ENCODE assay signal across 19 mouse cellular contexts in the genomic region with DNA sequence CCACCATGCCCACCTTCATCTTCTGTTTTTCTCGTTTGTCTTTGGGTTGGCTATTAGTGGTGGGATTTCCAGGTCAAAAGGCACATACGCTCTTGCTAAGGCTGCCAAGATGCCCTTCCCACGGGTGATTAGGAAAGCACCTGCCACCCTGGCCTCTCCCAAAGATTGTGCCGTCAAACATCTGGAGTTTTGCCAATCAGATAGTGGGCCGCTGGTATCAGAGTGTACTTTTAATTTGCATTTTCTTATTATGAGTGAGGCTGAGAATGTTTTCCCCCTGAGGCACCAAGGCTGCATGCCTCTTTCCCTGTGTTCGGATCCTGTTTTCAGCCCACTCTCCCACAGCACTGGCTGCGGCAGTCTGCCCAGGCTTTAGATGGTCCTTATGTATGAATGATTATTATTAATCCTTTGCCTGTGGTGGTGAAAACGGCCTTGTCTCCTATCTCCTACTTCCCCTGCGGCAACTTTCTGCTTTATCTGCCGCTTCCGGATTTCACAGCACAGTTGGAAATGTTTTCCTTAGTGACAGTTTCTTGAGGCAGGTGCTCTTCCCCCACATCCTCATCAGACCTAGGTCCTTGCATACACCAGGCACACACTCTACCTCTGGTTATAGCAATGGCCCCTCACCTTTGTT. TPM values are rescaled to one million over a fixed set of nuclear protein-coding genes. Genes with fewer than 3 reads are reported as not detected.
DNase-seq lines count a peak whose midpoint lies in the region; ATAC-seq and TF ChIP-seq lines count a peak whose summit lies in the region.
"Had no signal": no experiment of that assay in that cellular context is flagged by ENCODE, and none has a peak within 500 bp of the region (broad histone marks: within the 10 kb centered on the region; RNA-seq: fewer than 3 reads in every experiment).

No protein-coding gene starts in this region.

- TF ChIP-seq POLR2A in kidney, adult 2 months (IDR thresholded peaks at IDR 0.05; ENCODE audit: low read depth, low read length): no peak
- TF ChIP-seq POLR2A in small intestine, adult 2 months (IDR thresholded peaks at IDR 0.05; ENCODE audit: low read depth, low read length): no peak

- H3K36me3 ChIP-seq in kidney, adult 2 months (ENCODE audit: control insufficient read depth, insufficient read depth, low read length): no peaks in the 10 kb centered on the region
- H3K36me3 ChIP-seq in intestine, embryonic 15.5 days: no peaks in the 10 kb centered on the region
- H3K36me3 ChIP-seq in small intestine, adult 2 months (ENCODE audit: control insufficient read depth, insufficient read depth, low read length): no peaks in the 10 kb centered on the region
- no peaks in the 10 kb centered on the region for H3K36me3 ChIP-seq in forebrain, embryonic 14.5 days (ENCODE audit: control insufficient read depth, insufficient read depth, low read length)
- no peaks in the 10 kb centered on the region for H3K36me3 ChIP-seq in midbrain, embryonic 15.5 days (replicated peaks)
- H3K36me3 ChIP-seq: limb, embryonic 15.5 days; stomach, embryonic 15.5 days had no signal

- no peak overlapping the region for H3K4me3 ChIP-seq in kidney, adult 2 months (ENCODE audit: insufficient read depth, low read depth, low read length)
- H3K4me3 ChIP-seq in intestine, embryonic 15.5 days (replicated peaks): no peak overlapping the region
- H3K4me3 ChIP-seq in small intestine, adult 2 months (ENCODE audit: low read depth, low read length): no peak overlapping the region
- no peak overlapping the region for H3K4me3 ChIP-seq in forebrain, embryonic 14.5 days (ENCODE audit: low read depth, low read length)
- no peak overlapping the region for H3K4me3 ChIP-seq in midbrain, embryonic 15.5 days
- H3K4me3 ChIP-seq: limb, embryonic 15.5 days; stomach, embryonic 15.5 days had no signal

- ATAC-seq in intestine, embryonic 15.5 days: 0 out of 2 replicates have a peak, but pooled peaks have one; percentile 19
- ATAC-seq in forebrain, embryonic 14.5 days: no peak
- no peak for ATAC-seq in midbrain, embryonic 15.5 days (replicated peaks)
- ATAC-seq: forebrain, embryonic 16.5 days had no signal

- no peak overlapping the region for H3K4me2 ChIP-seq in intestine, embryonic 15.5 days (replicated peaks)
- H3K4me2 ChIP-seq in forebrain, embryonic 14.5 days (ENCODE audit: low read length): no peak overlapping the region
- H3K4me2 ChIP-seq in midbrain, embryonic 15.5 days: no peak overlapping the region
- H3K4me2 ChIP-seq: heart, embryonic 11.5 days; hindbrain, embryonic 14.5 days; limb, embryonic 15.5 days; stomach, embryonic 15.5 days had no signal

- no peak overlapping the region for H3K27ac ChIP-seq in kidney, adult 2 months (ENCODE audit: insufficient read depth, low read depth, low read length)
- H3K27ac ChIP-seq in intestine, embryonic 15.5 days: no peak overlapping the region
- H3K27ac ChIP-seq in small intestine, adult 2 months (ENCODE audit: insufficient read depth, low read depth, low read length): peak overlapping the region; percentile 67
- H3K27ac ChIP-seq in forebrain, embryonic 14.5 days (ENCODE audit: low read depth, low read length): no peak overlapping the region
- H3K27ac ChIP-seq in midbrain, embryonic 15.5 days: no peak overlapping the region
- H3K27ac ChIP-seq: hindbrain, embryonic 14.5 days; kidney, postnatal 0 days; limb, embryonic 15.5 days; stomach, embryonic 15.5 days had no signal

- DNase-seq in kidney, adult 2 months: peak; percentile 72
- no peak for DNase-seq in kidney, postnatal 4 days
- peak; percentile 43 to 77 for DNase-seq in kidney, postnatal 25 days
- DNase-seq in forebrain, embryonic 14.5 days (ENCODE audit: low spot score): no peak
- DNase-seq: cerebellum, postnatal 14 days; heart, postnatal 14 days; right cerebral cortex, adult 18-20 months; spleen, adult 18-20 months; thymus, postnatal 25 days had no signal

- peaks cover 7% of the 10 kb centered on the region for H3K4me1 ChIP-seq in kidney, adult 2 months (ENCODE audit: control insufficient read depth, insufficient read depth, low read length)
- H3K4me1 ChIP-seq in intestine, embryonic 15.5 days (replicated peaks): peaks cover 11% of the 10 kb centered on the region
- H3K4me1 ChIP-seq in small intestine, adult 2 months (ENCODE audit: control insufficient read depth, insufficient read depth, insufficient read length, low read length): peaks cover 16% of the 10 kb centered on the region; the same call in 1 of the 2 replicates
- H3K4me1 ChIP-seq in forebrain, embryonic 14.5 days (ENCODE audit: control insufficient read depth, insufficient read depth, low read length): no peaks in the 10 kb centered on the region
- peaks cover 11% of the 10 kb centered on the region; the same call in 1 of the 2 replicates for H3K4me1 ChIP-seq in midbrain, embryonic 15.5 days

- no peak for TF ChIP-seq CTCF in kidney, adult 2 months (conservative IDR thresholded peaks at IDR 0.05; ENCODE audit: insufficient read depth, insufficient read length, low read depth, low read length)
- TF ChIP-seq CTCF in small intestine, adult 2 months (IDR thresholded peaks at IDR 0.05; ENCODE audit: extremely low read depth, insufficient read length, insufficient replicate concordance, low read depth, low read length): no peak

- H3K27me3 ChIP-seq in kidney, adult 2 months (replicated peaks; ENCODE audit: control insufficient read depth, insufficient read depth, low read length): no peaks in the 10 kb centered on the region
- H3K27me3 ChIP-seq in intestine, embryonic 15.5 days (replicated peaks): peaks cover 43% of the 10 kb centered on the region
- H3K27me3 ChIP-seq in small intestine, adult 2 months (ENCODE audit: control insufficient read depth, insufficient read depth, low read length): 0 out of 2 replicates have a peak, but pooled peaks cover 4% of the 10 kb centered on the region
- peaks cover 38% of the 10 kb centered on the region for H3K27me3 ChIP-seq in forebrain, embryonic 14.5 days (replicated peaks; ENCODE audit: control insufficient read depth, insufficient read depth, low read length)
- peaks cover 40% of the 10 kb centered on the region for H3K27me3 ChIP-seq in midbrain, embryonic 15.5 days (replicated peaks)

- 64% methylated on average over 11 of the region's 11 CpGs for WGBS in kidney, adult 2 months
- WGBS in intestine, embryonic 15.5 days: 63% methylated on average over 11 of the region's 11 CpGs
- WGBS in small intestine, adult 2 months: 15% methylated on average over 11 of the region's 11 CpGs
- 69% methylated on average over 11 of the region's 11 CpGs for WGBS in forebrain, embryonic 14.5 days
- 59% methylated on average over 11 of the region's 11 CpGs for WGBS in midbrain, embryonic 15.5 days

- no peaks in the 10 kb centered on the region for H3K9me3 ChIP-seq in intestine, embryonic 15.5 days
- no peaks in the 10 kb centered on the region for H3K9me3 ChIP-seq in forebrain, embryonic 14.5 days (replicated peaks; ENCODE audit: control insufficient read depth, low read length)
- H3K9me3 ChIP-seq in midbrain, embryonic 15.5 days: 0 out of 2 replicates have a peak, but pooled peaks cover 3% of the 10 kb centered on the region
- H3K9me3 ChIP-seq: limb, embryonic 15.5 days; stomach, embryonic 15.5 days had no signal

- no peak overlapping the region for H3K9ac ChIP-seq in intestine, embryonic 15.5 days
- H3K9ac ChIP-seq in forebrain, embryonic 14.5 days (ENCODE audit: low read length): no peak overlapping the region
- no peak overlapping the region for H3K9ac ChIP-seq in midbrain, embryonic 15.5 days
- H3K9ac ChIP-seq: hindbrain, embryonic 14.5 days; limb, embryonic 15.5 days; stomach, embryonic 15.5 days had no signal

RNA-seq across cellular contexts. Expression of gene Kcnq1, which starts 0.8 kb away (rescaled TPM):
- polyA plus RNA-seq in kidney, adult 2 months (2012; rRNA removed): 24.0 and 27.5 TPM in 2 replicates
- polyA plus RNA-seq in intestine, embryonic 15.5 days (2015; fragmentation: Nextera tagmentation; extraction: Ambion mirVana): 7.9 and 9.9 TPM in 2 replicates
- 24.0 and 41.8 TPM in 2 replicates for polyA plus RNA-seq in small intestine, adult 2 months (2012; rRNA removed)
- 0.90 and 2.1 TPM in 2 replicates for polyA plus RNA-seq in forebrain, embryonic 14.5 days (2014; fragmentation: Nextera tagmentation; extraction: Ambion mirVana)
- polyA plus RNA-seq in midbrain, embryonic 15.5 days (2015; fragmentation: Nextera tagmentation; extraction: Ambion mirVana): 1.3 and 1.8 TPM in 2 replicates
- polyA plus RNA-seq: C2C12 had no signal

RNA-seq across cellular contexts. Expression of gene Trpm5, which starts 10.9 kb away (rescaled TPM):
- polyA plus RNA-seq in kidney, adult 2 months (2012; rRNA removed): 0.03 TPM in 2 replicates
- polyA plus RNA-seq in intestine, embryonic 15.5 days (2015; fragmentation: Nextera tagmentation; extraction: Ambion mirVana): 8.2 and 9.8 TPM in 2 replicates
- 11.9 and 13.1 TPM in 2 replicates for polyA plus RNA-seq in small intestine, adult 2 months (2012; rRNA removed)
- polyA plus RNA-seq in forebrain, embryonic 14.5 days (2014; fragmentation: Nextera tagmentation; extraction: Ambion mirVana): 1.4 and 2.0 TPM in 2 replicates
- 1.3 and 1.6 TPM in 2 replicates for polyA plus RNA-seq in midbrain, embryonic 15.5 days (2015; fragmentation: Nextera tagmentation; extraction: Ambion mirVana)

RNA-seq across cellular contexts. Expression of gene Tssc4, which starts 36.3 kb away (rescaled TPM):
- polyA plus RNA-seq in kidney, adult 2 months (2012; rRNA removed): 64.8 and 74.5 TPM in 2 replicates
- 76.0 and 76.2 TPM in 2 replicates for polyA plus RNA-seq in intestine, embryonic 15.5 days (2015; fragmentation: Nextera tagmentation; extraction: Ambion mirVana)
- 46.9 and 60.0 TPM in 2 replicates for polyA plus RNA-seq in small intestine, adult 2 months (2012; rRNA removed)
- 97.5 and 106 TPM in 2 replicates for polyA plus RNA-seq in forebrain, embryonic 14.5 days (2014; fragmentation: Nextera tagmentation; extraction: Ambion mirVana)
- 103 and 114 TPM in 2 replicates for polyA plus RNA-seq in midbrain, embryonic 15.5 days (2015; fragmentation: Nextera tagmentation; extraction: Ambion mirVana)

RNA-seq across cellular contexts. Expression of gene Cd81, which starts 52.8 kb away (rescaled TPM):
- polyA plus RNA-seq in kidney, adult 2 months (2012; rRNA removed): 801 and 824 TPM in 2 replicates
- polyA plus RNA-seq in intestine, embryonic 15.5 days (2015; fragmentation: Nextera tagmentation; extraction: Ambion mirVana): 411 and 413 TPM in 2 replicates
- polyA plus RNA-seq in small intestine, adult 2 months (2012; rRNA removed): 206 and 227 TPM in 2 replicates
- polyA plus RNA-seq in forebrain, embryonic 14.5 days (2014; fragmentation: Nextera tagmentation; extraction: Ambion mirVana): 343 and 345 TPM in 2 replicates
- 374 and 398 TPM in 2 replicates for polyA plus RNA-seq in midbrain, embryonic 15.5 days (2015; fragmentation: Nextera tagmentation; extraction: Ambion mirVana)

Comparison
In these comparisons a context has a peak if more than half of its experiments do, and no peak if none do; other contexts are left out.
1. DNase-seq: peak in kidney, adult 2 months (single experiment) and kidney, postnatal 25 days (2 of 2); none in kidney, postnatal 4 days (0 of 2) and forebrain, embryonic 14.5 days (single experiment).